Mouse (Mus musculus): ENCODE measurements at regions not wholly inside any gene's neighbourhood (a gene's known extent, or its start where the extent isn't known, plus 50 kb on each side); places are given as distances from the start of the nearest gene placed in this dataset.

- Histone ChIP-seq H3K9me3 (no peaks in the 10 kb centered on the region), H3K36me3 (replicated peaks; ENCODE audit: low read length) (no peaks in the 10 kb centered on the region), H3K27me3 (replicated peaks) (no peaks in the 10 kb centered on the region), H3K4me3 (replicated peaks) (no peak overlapping the region), H3K4me1 (no peaks in the 10 kb centered on the region)
- TF ChIP-seq GATA1 (IDR thresholded peaks at IDR 0.05; ENCODE audit: borderline replicate concordance, low read length) (no peak), FLI1 (IDR thresholded peaks at IDR 0.05; ENCODE audit: low read length) (no peak)
Observed at GRCm38 (mm10) chr9:52738560-52739100, 59.0 kb upstream of the AI593442 start.

Data from megakaryocyte, embryonic 14.5 days (primary cell).